Mouse (Mus musculus) cerebellum, adult 9-11 months (tissue): ENCODE measurements around the gene Afmid.
"Not testable (repeated sequence)": the region's sequence is repeated elsewhere in the genome, so short reads cannot be mapped to it uniquely, and the experiment has no call there.

Experiments
- DNase-seq: peaks from one replicate; pipeline ENCODE4 v3.0.0; 2022

Gene Afmid

DNA sequence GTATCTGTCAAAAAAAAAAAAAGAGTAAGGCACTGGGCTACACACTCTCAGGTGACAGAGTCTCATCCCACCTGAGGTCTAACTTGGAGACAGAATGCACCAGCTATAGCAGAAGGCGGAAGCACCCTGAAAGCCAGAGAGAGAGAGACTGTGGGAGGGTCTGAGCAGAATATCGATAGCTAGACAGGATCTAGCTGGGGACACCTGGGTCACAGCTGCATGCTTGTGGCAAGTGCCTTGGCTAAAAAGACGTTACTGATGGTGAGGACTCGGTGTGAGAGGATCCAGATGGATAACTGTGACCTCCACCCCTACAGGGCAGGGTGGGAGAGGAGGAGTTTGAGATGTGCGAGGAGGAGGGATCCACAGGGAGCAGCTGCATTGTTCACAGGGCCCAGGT lies 28.8 kb upstream of the Afmid start:
- no peak for DNase-seq

DNA sequence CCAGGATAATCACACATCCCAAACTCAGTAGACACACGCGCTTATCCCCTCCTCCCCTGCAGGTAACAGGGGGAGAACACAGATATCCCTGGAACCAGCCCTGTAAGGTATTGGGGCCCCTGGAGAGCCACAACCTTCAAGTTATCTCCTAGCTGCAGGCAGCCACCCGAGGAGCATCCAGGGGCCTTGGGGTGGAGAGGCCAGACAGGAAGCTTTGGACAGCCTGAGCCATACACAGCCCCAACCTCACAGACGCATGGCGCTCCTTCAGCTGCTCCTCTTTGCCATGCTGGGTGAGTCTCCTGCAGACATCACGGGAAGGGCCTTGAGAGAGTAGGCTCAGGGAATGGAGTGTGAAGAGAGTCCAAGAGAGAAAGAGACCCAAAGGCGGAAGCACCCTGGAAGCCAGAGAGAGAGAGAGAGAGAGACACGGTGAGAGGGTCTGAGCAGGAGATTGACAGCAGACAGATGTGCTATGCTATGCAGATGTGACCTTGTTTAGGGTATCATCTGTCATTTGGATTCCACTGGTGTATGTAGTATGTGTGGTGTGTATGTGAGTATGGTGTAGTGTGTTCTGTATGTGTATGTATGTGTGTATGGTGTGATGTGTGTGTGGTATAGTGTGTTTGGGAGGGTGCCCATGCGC lies 28.1 kb upstream of the Afmid start, which contains the start of gene 6030468B19Rik:
TSS of gene 6030468B19Rik (plus strand) at position 150 of the 649 bp plus-strand sequence.
- no peak for DNase-seq

DNA sequence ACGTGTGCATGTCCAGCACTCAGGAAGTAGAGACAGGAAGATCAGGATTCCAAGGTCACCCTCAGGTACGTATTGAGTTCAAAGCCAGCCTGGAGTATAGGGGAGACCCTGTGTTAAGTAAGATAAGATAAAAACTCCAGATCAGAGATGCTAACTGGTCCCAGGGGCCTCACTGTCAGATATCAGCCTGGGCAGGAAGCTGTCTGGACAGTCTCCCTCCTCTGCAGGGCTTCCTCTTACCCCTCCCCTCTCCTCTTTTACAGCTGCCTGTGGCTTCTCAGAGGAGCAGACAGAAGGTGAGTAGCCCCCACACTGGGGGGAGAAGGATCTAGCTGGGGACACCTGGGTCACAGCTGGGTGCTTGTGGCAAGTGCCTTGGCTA lies 27.6 kb upstream of the Afmid start:
- no peak for DNase-seq

DNA sequence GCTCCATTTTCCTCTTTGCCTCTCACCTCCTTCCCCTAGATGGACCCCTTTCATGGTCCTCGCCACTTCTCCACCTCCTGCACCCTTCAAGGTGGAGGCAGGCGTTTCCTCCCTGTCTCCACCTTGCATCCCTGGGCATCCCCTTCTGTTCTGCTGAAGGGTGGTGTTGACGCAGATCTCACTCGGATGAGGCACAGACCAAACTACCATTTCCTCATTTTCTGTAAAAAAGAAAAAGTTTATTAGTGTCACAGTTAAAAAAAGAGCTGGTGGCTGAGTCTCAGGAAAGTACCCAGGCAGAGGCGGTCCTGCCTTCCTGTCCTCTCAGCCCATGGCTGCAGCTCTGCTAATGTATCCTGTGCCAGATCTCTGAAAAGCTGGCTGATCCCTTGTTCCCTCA lies 26.6 kb upstream of the Afmid start:
- no peak for DNase-seq

DNA sequence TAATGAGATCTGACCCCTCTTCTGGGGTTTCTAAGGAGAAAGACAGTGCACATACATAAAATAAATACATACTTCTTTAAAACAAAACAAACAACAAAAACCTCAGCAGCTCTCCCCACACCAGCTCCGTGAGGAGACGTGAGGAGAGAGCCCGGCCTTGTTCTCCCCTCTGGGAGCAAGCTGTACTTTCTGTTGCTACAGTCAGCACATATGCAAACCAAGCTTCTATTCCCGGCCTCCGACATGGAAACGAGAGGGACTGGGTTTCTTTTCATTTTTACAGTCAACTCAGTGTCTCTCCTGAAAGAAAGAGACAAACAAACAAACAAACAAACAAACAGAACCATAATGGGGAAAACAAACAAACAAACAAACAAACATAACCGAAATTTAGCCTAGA lies 25.7 kb upstream of the Afmid start:
- no peak for DNase-seq

DNA sequence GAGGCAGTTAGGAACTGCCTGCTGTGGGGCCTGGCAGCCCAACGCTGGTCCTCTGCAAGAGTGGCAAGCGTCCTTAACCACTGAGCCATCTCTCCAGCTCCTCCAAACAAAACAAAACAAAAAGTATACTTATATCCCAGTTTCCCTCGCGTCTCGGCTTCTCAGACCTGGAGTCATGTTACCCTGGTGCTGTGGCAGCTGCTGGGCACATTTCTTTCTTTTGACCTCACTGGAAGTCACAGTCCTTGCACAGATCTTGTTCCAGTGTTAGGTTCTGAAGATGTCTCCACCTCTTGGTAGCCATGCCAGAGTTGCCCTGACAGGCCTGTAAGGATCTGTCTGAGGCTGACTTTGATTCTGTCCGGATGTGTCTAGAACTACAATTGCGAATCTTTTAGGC lies 24.1 kb upstream of the Afmid start:
- DNase-seq, result no peak

DNA sequence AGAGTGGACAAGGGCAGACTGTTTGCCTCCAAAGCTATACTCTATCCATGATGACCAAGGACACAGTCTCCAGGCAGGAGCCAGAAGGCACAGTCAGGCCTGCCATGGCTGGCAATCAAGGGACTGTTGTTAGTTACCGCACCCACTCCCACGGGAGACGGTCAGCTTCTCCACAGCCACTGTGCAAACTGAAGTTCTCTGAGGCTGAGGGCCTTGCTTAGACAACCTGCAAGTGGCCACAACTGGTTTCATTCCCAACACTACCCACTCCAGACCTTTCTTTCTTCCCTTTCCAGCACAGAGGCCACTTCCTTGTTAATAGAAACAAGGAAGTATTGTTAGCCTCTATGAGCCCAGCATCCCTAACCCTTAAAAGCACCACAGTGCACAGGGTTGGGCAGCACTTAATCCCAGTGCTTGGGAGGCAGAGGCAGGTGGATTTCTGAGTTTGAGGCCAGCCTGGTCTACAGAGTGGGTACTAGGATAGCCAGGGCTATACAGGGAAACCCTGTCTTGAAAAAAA lies 22.5 kb upstream of the Afmid start:
- no peak for DNase-seq

DNA sequence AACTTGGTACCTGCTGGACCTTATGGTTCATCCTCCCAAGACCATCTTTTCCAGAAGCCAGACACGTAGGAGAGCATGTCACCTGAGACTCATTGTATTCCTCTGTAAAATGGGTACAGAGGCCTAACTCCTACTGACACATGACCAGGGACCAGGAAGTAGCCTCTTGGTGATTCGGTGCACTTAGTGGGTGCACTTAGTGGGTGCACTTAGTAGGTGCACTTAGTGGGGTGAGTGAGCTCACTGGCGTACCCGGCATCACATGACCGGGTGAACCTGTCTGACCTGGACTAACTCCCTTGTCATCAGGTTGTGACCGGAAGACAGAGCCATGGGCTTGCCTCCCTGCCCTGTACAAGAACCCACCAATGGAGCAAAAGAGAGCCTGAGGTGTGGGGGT lies 18.9 kb upstream of the Afmid start:
- DNase-seq, result no peak

DNA sequence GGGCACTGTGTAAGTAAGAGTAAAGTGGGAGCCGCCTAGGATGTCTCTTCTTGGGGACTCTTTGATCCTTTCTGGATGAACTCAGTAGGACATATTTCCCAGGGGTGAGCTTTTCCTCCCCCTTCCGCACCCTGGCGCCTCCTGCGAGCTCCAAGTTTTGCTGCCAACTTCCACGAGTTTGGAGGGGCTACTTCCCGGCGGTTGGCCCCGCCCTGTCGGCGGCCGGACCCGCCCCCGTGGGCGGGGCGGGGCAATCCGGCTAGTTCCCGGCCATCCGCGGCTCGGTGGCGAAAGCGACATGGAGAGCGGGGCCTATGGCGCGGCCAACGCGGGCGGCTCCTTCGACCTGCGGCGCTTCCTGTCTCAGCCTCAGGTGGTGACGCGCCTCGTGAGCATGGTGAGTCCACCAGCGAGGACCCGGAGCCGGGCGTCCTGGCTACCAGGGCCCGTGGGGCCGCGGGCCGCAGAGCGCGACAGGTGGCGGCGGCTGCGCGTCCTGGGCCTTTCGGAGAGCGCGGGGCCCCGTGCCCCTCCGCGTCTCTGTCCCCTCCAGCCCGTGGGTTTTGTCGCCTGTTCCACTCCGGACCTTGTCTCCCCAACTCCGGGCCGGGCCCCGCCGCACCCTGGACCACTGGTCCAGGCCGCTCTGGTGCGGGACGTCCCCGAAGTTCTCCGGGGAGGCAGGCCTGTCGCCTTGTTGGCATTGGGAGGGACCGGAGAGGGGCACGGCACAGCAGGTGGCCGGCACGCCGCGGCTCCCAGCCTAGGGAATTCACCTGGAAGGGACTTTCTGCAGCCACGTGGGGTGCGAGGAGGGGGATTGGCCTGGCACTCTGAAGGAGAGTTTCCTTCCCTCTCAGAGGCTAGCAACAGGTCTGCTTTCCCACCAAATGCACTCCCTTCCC lies 16.1 kb upstream of the Afmid start, which contains the start of the genes Gm20708 and Syngr2:
TSS of gene Gm20708 (plus strand) at position 262 of the 905 bp plus-strand sequence.
TSS of gene Syngr2 (plus strand) at position 262 of the 905 bp plus-strand sequence.
- no peak for DNase-seq

DNA sequence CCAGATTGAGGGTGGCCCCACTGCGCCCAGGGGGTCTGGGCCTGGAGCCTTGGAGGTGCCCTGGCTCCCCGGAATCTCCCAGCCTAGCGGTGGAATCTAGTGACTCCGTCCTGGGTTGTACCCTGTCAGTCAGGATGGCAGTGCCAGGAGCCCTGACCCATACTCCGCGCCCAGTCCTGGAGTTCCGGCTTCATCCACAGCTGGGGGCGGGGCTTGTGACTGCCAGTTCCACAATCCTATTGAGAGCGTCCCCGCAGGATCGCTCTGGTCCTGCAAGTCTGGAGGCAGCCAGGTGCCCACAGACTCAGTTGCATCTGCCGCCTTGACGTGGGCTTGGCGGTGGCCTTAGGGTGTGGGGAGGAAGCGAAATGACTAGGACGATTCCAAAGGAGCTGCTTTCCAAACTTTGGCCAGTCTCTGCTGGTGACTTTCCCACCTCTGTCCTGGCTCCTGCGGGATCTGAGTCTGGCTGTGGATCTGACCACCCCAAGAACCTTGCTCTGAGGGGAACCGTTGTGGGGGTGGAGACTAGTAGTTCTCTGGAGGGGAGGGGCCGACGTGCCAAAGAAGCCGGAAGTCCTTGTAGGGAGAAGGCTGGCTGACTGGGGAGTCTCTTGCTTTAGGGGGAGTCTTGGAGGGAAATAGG lies 15.2 kb upstream of the Afmid start:
- DNase-seq, result peak; percentile 31

DNA sequence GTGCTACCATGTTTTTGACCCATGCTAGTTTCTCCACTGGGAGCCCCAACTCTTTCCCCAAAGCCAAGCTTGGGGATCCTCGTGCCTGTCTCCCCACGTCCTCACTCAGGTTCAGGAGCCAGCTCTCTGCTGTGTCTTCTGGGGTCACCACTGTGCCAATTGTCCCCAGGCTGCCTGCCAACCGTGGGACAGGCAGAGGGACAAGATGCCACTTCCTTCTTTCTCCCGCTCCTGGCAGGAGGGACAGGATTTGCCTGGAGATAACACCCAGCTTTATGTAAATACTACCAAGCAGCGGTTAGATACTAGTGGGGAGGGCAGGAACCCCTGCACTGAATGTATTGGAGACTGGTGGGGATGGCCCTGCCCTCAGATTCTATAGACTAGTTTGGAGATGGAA lies 11.9 kb upstream of the Afmid start:
- no peak for DNase-seq

DNA sequence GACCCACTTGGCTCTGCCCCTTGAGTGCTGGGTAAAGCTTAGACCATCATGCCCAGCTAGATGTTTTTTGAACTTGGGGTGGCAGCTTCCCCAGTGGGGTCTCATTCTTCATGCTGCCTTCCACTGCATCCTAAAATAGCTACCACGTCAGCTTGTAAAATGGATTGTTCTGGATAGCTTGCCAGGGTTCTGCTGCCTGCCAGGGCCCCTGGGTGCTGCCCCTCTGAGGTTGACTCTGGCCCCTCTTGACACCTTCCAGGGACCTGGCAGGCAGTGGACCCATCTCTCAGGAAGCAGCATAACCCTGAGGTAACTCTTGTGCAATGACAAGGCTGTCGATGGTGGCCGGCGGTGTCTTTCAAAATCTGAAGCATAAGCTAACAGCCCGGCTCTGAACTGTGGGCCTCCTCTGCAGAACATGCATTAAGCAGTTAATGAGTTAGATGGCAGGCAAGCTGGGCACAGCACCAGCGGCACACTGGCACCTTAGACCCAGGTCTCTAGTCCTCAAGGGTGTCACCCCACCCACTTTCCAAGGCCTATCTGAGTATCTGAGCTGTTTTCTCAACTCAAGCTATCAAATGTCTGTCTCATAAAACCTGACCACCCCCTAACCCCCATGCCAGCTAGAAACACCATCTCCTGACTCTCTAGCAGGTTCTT lies 10.9 kb upstream of the Afmid start:
- no peak for DNase-seq

DNA sequence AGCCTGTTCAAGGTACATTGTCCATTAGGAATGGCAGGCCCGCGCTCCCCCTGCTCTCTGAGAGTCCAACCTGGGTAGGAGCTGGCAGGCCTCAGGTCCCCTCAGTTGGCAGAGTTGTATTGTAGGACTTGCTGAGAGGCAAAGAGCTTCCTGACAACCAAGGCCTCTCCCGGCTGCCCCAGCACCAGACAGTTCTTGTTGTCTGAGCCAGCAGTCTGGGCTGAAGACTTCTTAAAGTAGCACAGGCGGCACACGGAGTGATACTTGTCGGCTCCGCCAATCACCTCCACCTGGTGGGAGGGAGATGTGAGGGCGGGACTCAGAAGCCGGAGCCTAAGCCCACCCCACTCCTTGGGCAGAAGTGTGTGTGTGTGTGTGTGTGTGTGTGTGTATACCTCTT lies 9.9 kb upstream of the Afmid start:
- DNase-seq, result not testable (repeated sequence)

DNA sequence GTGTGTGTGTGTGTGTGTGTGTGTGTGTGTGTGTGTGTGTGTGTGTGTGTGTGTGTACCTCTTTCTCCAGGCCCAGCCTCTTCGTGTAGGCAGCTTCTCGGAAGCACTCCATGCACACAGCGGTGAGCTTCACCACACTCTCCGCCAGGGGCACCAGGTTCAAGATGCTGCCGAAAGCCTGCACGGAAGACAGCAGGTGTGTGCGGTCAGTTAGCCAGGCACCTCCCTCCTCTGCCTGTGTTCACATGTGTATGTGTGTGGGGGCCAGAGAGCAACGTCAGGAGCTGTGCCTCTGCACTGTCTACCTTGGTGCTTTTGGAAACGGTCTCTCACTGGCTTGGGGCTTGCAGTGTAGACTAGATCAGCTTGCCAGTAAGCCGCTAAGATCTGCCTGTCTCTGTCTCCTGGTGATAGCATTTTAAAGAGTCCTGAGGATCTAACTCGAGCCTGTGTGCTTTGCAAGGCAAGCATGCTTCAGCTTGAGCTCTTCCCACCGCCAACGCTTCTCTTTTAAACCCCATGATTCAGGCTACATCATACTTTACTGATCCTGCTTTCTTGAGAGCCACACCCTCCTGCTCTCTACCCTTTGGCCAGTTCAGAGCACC lies 9.2 kb upstream of the Afmid start:
- DNase-seq, result no peak

DNA sequence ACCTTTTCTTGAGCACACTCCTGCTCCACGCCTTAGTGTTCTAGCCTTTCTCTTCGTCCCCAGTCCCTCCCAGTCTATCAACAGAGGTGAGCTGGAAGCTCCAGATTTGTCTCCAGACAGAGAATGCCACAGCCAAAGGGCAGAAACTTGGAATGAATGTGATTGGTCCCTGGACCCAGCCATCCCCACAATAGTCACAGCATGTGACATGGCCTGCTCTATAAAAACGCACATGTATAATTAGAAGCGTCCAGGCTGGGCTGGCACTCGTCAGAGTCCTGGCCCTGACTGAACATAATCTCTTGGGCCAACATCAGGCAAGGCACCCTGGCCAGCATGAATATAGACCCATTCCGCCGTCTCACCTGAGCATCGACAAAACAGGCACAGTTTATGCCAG lies 6.6 kb upstream of the Afmid start:
- DNase-seq, result no peak

DNA sequence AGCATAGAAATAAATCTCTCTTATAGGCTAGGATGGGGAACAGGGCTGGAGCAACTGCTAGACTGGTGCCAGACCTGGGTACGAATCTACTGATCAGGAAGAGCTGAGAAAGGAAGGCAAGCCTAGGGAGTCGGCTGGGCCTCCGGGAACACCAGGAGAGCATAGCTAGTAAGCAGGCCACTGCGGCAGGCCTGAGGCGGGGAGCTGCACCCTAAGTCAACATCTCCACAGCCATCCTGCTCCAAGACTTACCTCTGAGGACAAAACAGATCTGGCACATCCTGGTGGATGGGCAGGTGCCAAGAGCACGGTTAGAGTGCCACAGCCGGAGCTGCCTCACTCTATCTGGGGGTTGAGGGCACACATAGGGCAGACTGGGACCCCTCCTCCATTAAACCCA lies 5.6 kb upstream of the Afmid start:
- no peak for DNase-seq

DNA sequence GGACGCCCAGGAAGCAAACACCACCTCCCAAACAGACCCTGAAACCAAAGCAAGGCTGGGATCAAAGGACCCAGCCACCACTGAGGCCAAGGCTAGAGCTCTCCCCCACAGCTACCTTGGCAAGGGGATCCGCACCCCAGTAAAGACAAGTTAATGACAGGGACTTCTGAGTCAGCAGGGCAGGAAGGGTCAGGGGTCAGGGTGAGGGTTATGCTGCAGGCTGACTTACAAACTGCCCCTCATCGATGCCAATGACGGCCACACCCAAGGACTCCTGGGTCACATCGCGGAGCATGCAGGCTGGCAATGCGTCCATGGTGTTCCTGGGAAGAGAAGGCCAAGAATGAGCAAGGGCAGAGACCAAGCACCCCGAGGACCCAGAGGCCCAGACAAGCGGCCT lies 3.9 kb upstream of the Afmid start:
- DNase-seq, result no peak

DNA sequence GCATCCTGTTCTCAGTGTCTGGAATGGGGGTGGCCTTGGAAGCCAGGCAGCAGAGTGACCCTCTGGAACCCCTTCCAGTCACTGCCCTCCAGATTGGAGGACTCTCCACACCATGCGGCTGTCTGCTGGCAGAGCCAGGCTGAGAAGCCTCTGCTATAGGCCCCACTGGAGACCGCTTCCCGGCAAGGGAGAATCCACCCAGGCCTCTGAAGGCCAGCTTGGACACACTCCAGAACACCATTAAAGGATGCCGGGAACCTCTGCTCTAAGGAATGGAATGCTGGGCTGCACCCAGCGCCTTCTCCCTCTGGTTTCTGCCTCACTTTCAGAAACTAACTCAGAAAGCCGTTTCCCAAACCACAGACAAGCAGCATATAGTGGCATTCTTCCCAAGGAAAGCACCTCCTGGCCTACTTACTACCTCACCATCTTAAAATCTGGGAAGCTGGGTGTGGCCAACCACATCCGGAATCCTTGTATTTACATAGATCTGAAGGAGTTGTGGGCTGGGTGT lies 2.9 kb upstream of the Afmid start:
- DNase-seq, result no peak

DNA sequence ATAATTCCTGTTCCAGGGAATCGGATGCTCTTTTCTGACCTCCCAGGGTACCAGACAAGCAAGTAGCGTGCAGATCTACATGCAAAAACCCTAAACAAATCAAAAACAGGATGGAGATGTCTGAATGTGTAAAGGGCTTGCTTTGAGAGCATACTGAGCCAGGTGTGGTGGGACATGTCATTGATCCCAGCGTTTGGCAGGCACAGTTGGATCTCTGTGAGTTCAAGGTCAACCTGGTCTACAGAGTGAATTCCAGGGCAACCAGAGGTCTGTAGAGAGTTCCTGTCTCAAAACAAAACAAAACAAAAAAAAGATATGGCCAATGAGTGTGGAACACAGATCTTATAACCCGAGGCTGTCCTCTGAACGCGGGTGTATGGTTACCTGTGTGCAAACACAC lies 2.3 kb upstream of the Afmid start:
- no peak for DNase-seq

DNA sequence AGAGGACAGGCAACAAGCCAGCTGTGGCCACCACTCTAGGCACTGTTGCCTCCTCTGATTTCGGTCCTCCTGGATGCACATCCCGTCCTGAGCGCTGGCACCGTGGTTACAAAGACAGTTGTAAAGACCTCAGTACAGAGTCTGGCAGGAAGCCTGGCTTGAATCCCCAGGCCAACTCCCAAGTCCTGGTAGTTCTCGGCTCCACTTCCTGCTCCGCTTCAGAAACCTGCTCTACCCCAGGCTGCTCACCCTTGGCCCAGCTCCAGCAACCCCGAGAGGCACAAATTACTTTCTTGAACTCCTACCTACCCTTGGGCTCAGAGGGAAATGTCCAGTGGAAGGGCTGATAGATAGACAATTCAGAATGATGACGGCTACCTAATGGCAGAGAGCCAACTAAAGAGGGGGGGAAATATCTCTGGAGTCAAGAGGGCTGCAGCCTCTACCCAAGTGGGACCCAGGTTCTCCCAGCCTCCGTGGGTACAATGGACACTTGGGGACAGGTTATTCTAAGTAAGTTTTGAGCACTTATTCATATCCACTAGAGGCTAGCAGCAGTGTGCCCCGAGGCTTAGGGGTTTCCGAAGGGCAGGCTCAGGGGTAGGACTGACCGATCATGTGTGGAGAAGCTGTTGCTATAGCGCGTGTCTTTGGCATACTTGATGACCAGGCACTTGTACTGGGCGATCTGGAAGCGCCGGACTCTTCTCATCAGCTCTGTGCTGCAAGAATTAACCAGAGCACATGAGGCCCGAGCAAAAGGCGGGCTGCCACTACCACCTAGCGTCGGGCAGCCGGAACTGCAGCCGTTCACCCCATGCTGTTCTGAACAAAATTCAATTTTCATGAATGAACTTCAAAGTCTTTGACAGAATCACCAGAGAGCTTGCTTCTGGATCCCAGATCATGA lies 1.4 kb upstream of the Afmid start:
- DNase-seq, result peak; percentile 70

DNA sequence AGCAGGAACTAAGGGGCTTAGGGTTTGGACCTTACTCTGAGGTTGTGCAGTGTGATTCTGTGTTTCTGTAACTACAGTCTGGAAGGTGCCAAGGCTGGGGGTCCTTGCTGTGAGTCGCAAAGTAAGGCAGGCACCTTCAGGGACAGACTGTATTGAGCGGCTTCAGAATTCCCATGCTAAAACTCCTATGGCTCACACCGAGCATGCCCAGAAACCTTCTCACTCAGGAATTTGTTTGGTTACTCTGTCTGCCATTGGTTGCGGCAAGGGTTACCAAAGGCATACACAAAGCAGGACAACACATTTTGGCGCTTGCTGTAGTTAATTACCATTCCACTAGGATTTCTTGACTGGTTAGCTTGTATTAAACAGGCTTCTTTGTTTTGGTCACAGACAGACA lies 440 bp downstream of the Afmid start:
- DNase-seq, result no peak
